Mouse (Mus musculus) C2C12 (cell line): ENCODE measurements around the gene Celf6. TPM values are rescaled to one million over a fixed set of nuclear protein-coding genes. Genes with fewer than 3 reads are reported as not detected.
A peak's percentile ranks its signal among the peaks of the same experiment; 100 is the strongest.

ENCODE experiments used
- H3K27me3 ChIP-seq: one replicate; pipeline ENCODE4 v1.6.1; 2011; ENCODE audit not compliant: control insufficient read depth, insufficient read depth, insufficient read length
- H3K36me3 ChIP-seq: one replicate; pipeline ENCODE4 v1.6.1; 2011; ENCODE audit not compliant: control insufficient read depth, insufficient read depth
- H3K4me3 ChIP-seq: one replicate; pipeline ENCODE4 v1.5.1; 2011; ENCODE audit warnings: mild to moderate bottlenecking, control low read depth; ENCODE audit not compliant: poor library complexity, insufficient read depth, severe bottlenecking
- H3K79me2 ChIP-seq: one replicate; pipeline ENCODE4 v1.6.1; 2011; ENCODE audit not compliant: control insufficient read depth, insufficient read depth
- H3K79me3 ChIP-seq: one replicate; pipeline ENCODE4 v1.6.1; 2011; ENCODE audit warnings: low read depth, control low read depth
- H3ac ChIP-seq: one replicate; pipeline ENCODE3; 2011; ENCODE audit warnings: low read depth; ENCODE audit not compliant: control insufficient read depth, insufficient read length
- CEBPB ChIP-seq: IDR thresholded peaks from one replicate; pipeline ENCODE4 v1.6.1; 2011; ENCODE audit warnings: low read depth, mild to moderate bottlenecking, control low read depth, moderate library complexity
- CTCF ChIP-seq: IDR thresholded peaks from one replicate; pipeline ENCODE4 v1.5.1; 2011; ENCODE audit not compliant: control insufficient read depth, insufficient read depth, insufficient read length
- FOSL1 ChIP-seq: IDR thresholded peaks from one replicate; pipeline ENCODE4 v1.8.0; 2011; ENCODE audit warnings: mild to moderate bottlenecking, low read length; ENCODE audit not compliant: poor library complexity, insufficient read depth, severe bottlenecking
- MAX ChIP-seq: IDR thresholded peaks from one replicate; pipeline ENCODE4 v1.6.1; 2011; ENCODE audit warnings: mild to moderate bottlenecking, control low read depth
- MYOD1 ChIP-seq: IDR thresholded peaks from one replicate; pipeline ENCODE4 v1.6.1; 2011; ENCODE audit warnings: low read depth; ENCODE audit not compliant: control insufficient read depth, insufficient read length
- MYOG ChIP-seq: IDR thresholded peaks from one replicate; pipeline ENCODE4 v1.6.1; 2011; ENCODE audit not compliant: control insufficient read depth, insufficient read length; ENCODE audit errors: extremely low read depth
- USF1 ChIP-seq: IDR thresholded peaks from one replicate; pipeline ENCODE4 v1.6.1; 2011; ENCODE audit warnings: low read depth, mild to moderate bottlenecking, control low read depth, moderate library complexity
- polyA plus RNA-seq: library from polyadenylated mRNA; unstranded; fragments of >200 nt; fragmentation: generic; extraction: Trizol; gene quantifications from one replicate; pipeline ENCODE4 v1.2.1, GENCODE M21; 2012; ENCODE audit warnings: missing spikeins

Gene Celf6
- polyA plus RNA-seq, 1 experiment = 0.13 TPM

- TF ChIP-seq CEBPB (no peak), USF1 (no peak), MAX (no peak), CTCF (no peak), MYOD1 (no peak), FOSL1 (no peak), MYOG (no peak)
Measured at GRCm38 (mm10) chr9:59639936-59640335, 62.2 kb downstream of the Celf6 start.

GRCm38 (mm10) chr9:59641320-59641719, 63.6 kb downstream of the Celf6 start:
- no peak for TF ChIP-seq FOSL1
- no peak for TF ChIP-seq MAX
- no peak for TF ChIP-seq USF1
- TF ChIP-seq MYOD1 = no peak
- no peak for TF ChIP-seq MYOG
- TF ChIP-seq CEBPB = no peak
- TF ChIP-seq CTCF = no peak
- Histone ChIP-seq H3K79me3 (peaks cover 3% of the 10 kb centered on the region), H3K4me3 (no peak overlapping the region), H3K79me2 (no peaks in the 10 kb centered on the region), H3K27me3 (no peaks in the 10 kb centered on the region), H3K36me3 (peaks cover 45% of the 10 kb centered on the region), H3ac (no peak overlapping the region)

More at GRCm38 (mm10) chr9:59639936-59640335, 62.2 kb downstream of the Celf6 start:
- Histone ChIP-seq H3K27me3 (no peaks in the 10 kb centered on the region), H3K79me2 (no peaks in the 10 kb centered on the region), H3K36me3 (peaks cover 49% of the 10 kb centered on the region), H3ac (no peak overlapping the region), H3K79me3 (peaks cover 3% of the 10 kb centered on the region), H3K4me3 (no peak overlapping the region)

- H3K36me3 ChIP-seq = peaks cover 37% of the 10 kb centered on the region
- H3K4me3 ChIP-seq = no peak overlapping the region
- H3K79me3 ChIP-seq = peaks cover 4% of the 10 kb centered on the region
- H3ac ChIP-seq = no peak overlapping the region
- H3K79me2 ChIP-seq = peaks cover 16% of the 10 kb centered on the region
- TF ChIP-seq FOSL1 (no peak), CTCF (no peak), CEBPB (no peak), USF1 (no peak), MAX (no peak), MYOD1 (no peak), MYOG (no peak)
- no peaks in the 10 kb centered on the region for H3K27me3 ChIP-seq
Measured at GRCm38 (mm10) chr9:59649911-59650310, 72.2 kb downstream of the Celf6 start.

GRCm38 (mm10) chr9:59653371-59653770, 75.7 kb downstream of the Celf6 start:
- no peak overlapping the region for H3K4me3 ChIP-seq
- H3K36me3 ChIP-seq = peaks cover 36% of the 10 kb centered on the region
- TF ChIP-seq CTCF (no peak), MYOG (no peak), MYOD1 (no peak), USF1 (no peak), FOSL1 (peak; percentile 80), MAX (no peak), CEBPB (peak; percentile 40)
- no peaks in the 10 kb centered on the region for H3K27me3 ChIP-seq
- peaks cover 47% of the 10 kb centered on the region for H3K79me2 ChIP-seq
- H3ac ChIP-seq = peak overlapping the region; percentile 34
- peaks cover 31% of the 10 kb centered on the region for H3K79me3 ChIP-seq

- H3K27me3 ChIP-seq = no peaks in the 10 kb centered on the region
- peaks cover 59% of the 10 kb centered on the region for H3K79me2 ChIP-seq
- peak overlapping the region; percentile 38 for H3K4me3 ChIP-seq
- H3K79me3 ChIP-seq = peaks cover 42% of the 10 kb centered on the region
- H3K36me3 ChIP-seq = peaks cover 37% of the 10 kb centered on the region
- H3ac ChIP-seq = no peak overlapping the region
- TF ChIP-seq MAX = no peak
- no peak for TF ChIP-seq MYOD1
- TF ChIP-seq USF1 = no peak
- no peak for TF ChIP-seq CTCF
- TF ChIP-seq CEBPB = no peak
- no peak for TF ChIP-seq FOSL1
- no peak for TF ChIP-seq MYOG
Measured at GRCm38 (mm10) chr9:59654450-59654983, 76.8 kb downstream of the Celf6 start.

- Histone ChIP-seq H3K36me3 (peaks cover 45% of the 10 kb centered on the region), H3K79me3 (peaks cover 58% of the 10 kb centered on the region), H3ac (peak within 1 kb of the TSS; percentile 89), H3K4me3 (peak within 1 kb of the TSS; percentile 86), H3K79me2 (peaks cover 75% of the 10 kb centered on the region), H3K27me3 (no peaks in the 10 kb centered on the region)
- TF ChIP-seq MYOD1 (peak; percentile 72), MAX (peak; percentile 18), FOSL1 (no peak), CEBPB (no peak), USF1 (no peak), CTCF (no peak), MYOG (no peak)
Measured at GRCm38 (mm10) chr9:59655958-59656634, 78.4 kb downstream of the Celf6 start, which contains the start of gene Pkm. Gene Pkm, plus strand, starts transcription at chr9:59656368.

Other genes starting within 250 kb of the Celf6 start
- 1.7 TPM for gene Bbs4, start 224.4 kb upstream of the Celf6 start, polyA plus RNA-seq
- gene Arih1, start 91.3 kb upstream of the Celf6 start, polyA plus RNA-seq = 25.4 TPM
- gene Hexa, start 38.4 kb upstream of the Celf6 start, polyA plus RNA-seq = 83.6 TPM
- gene Tmem202, start 38.1 kb upstream of the Celf6 start, polyA plus RNA-seq = 0.35 TPM
- 6.0 TPM for gene Parp6, start 39.4 kb downstream of the Celf6 start, polyA plus RNA-seq
- gene Pkm, start 78.5 kb downstream of the Celf6 start, polyA plus RNA-seq = 4,379 TPM
- gene Gramd2, start 102.2 kb downstream of the Celf6 start, polyA plus RNA-seq = 1.8 TPM
- gene Senp8, start 172.8 kb downstream of the Celf6 start, polyA plus RNA-seq = 2.1 TPM
- gene Myo9a, start 173.0 kb downstream of the Celf6 start, polyA plus RNA-seq = 2.5 TPM